Mouse (Mus musculus) kidney, adult 2 months (tissue): ENCODE measurements around the gene Ddias.

Experiments used
- CTCF ChIP-seq: fragments of 200-500 bp; conservative IDR thresholded peaks from 2 replicates; pipeline ENCODE4 v1.5.1; 2011; ENCODE audit warnings: low read depth, mild to moderate bottlenecking, control low read depth, low read length, moderate library complexity, mixed read lengths; ENCODE audit not compliant: insufficient read depth, insufficient read length
- POLR2A ChIP-seq: fragments of 200-500 bp; IDR thresholded peaks from one replicate; pipeline ENCODE4 v1.6.1; 2011; ENCODE audit warnings: low read depth, low read length, control low read depth

- TF ChIP-seq CTCF (no peak), POLR2A (no peak)
Observed at GRCm38 (mm10) chr7:92836447-92836846, 37.6 kb downstream of the Ddias start.
